Mouse (Mus musculus) heart, postnatal 14 days (tissue): ENCODE results near the gene Ckap5. TPM values are rescaled to one million over a fixed set of nuclear protein-coding genes. Genes with fewer than 3 reads are reported as not detected.
"Not testable (repeated sequence)": the region's sequence is repeated elsewhere in the genome, so short reads cannot be mapped to it uniquely, and the experiment has no call there.

Source experiments
- DNase-seq, 2 experiments: peaks; one replicate each; pipeline ENCODE4 v3.0.0; 2021 to 2022
- intact Hi-C: fragments of 180-260 bp; cut with DNase I; formaldehyde crosslinking; loops from one replicate; pipeline ENCODE4 v1.15.1; 2025
- total RNA-seq, 2 experiments: library from RNA; stranded (reverse); gene quantifications; 2 replicates each; pipeline ENCODE4 v1.2.3; 2021

Gene Ckap5
- total RNA-seq, 2 experiments from 2014 or later, result 47.0 to 53.1 TPM

- intact Hi-C loops, result no loop called here
These were observed 95.8 kb downstream of the Ckap5 start for GRCm38 (mm10) chr2:91622356-91622755.

GRCm38 (mm10) chr2:91623366-91623765, 96.8 kb downstream of the Ckap5 start:
- intact Hi-C loops, DNase-seq: not testable (repeated sequence)

More at GRCm38 (mm10) chr2:91622356-91622755, 95.8 kb downstream of the Ckap5 start:
- no peak for DNase-seq

GRCm38 (mm10) chr2:91627486-91627885, 100.9 kb downstream of the Ckap5 start:
- intact Hi-C loops, result no loop called here
- no peak for DNase-seq

- no peak for DNase-seq
- intact Hi-C loops, result no loop called here
These were observed 101.6 kb downstream of the Ckap5 start for GRCm38 (mm10) chr2:91628171-91628570.

- intact Hi-C loops, result no loop called here
- no peak for DNase-seq
These were observed 103.1 kb downstream of the Ckap5 start for GRCm38 (mm10) chr2:91629682-91630081.

- intact Hi-C loops, result no loop called here
- no peak for DNase-seq
These were observed 103.8 kb downstream of the Ckap5 start for GRCm38 (mm10) chr2:91630384-91630783.

- intact Hi-C loops, result no loop called here
These were observed 105.3 kb downstream of the Ckap5 start for GRCm38 (mm10) chr2:91631826-91632225.

GRCm38 (mm10) chr2:91632316-91632715, 105.8 kb downstream of the Ckap5 start:
- no peak for DNase-seq
- intact Hi-C loops, result no loop called here

More at GRCm38 (mm10) chr2:91631826-91632225, 105.3 kb downstream of the Ckap5 start:
- DNase-seq, result no peak

GRCm38 (mm10) chr2:91633334-91633977, 106.9 kb downstream of the Ckap5 start:
- no peak for DNase-seq
- intact Hi-C loops, result no loop called here

GRCm38 (mm10) chr2:91634841-91635240, 108.3 kb downstream of the Ckap5 start:
- DNase-seq, result no peak

GRCm38 (mm10) chr2:91635486-91635885, 108.9 kb downstream of the Ckap5 start:
- DNase-seq, result no peak
- intact Hi-C loops, result no loop called here

More at GRCm38 (mm10) chr2:91634841-91635240, 108.3 kb downstream of the Ckap5 start:
- intact Hi-C loops, result no loop called here

- no peak for DNase-seq
- intact Hi-C loops, result no loop called here
These were observed 109.7 kb downstream of the Ckap5 start, which contains the start of gene F2 for GRCm38 (mm10) chr2:91636229-91636628. Gene F2 (minus strand): TSS chr2:91636414.

- intact Hi-C loops, result no loop called here
- DNase-seq, result no peak
These were observed 110.3 kb downstream of the Ckap5 start for GRCm38 (mm10) chr2:91636727-91637338.

GRCm38 (mm10) chr2:91638931-91639330, 112.4 kb downstream of the Ckap5 start:
- intact Hi-C loops, result loop anchor here (1.0 kb wide), 1 partner anchor 18 kb away; no protein-coding TSS in a partner anchor
- DNase-seq, result no peak

- DNase-seq, result no peak
- intact Hi-C loops, result no loop called here
These were observed 116.4 kb downstream of the Ckap5 start for GRCm38 (mm10) chr2:91642825-91643415.

- intact Hi-C loops, result no loop called here
- no peak for DNase-seq
These were observed 117.5 kb downstream of the Ckap5 start for GRCm38 (mm10) chr2:91644021-91644420.

GRCm38 (mm10) chr2:91645354-91645753, 118.8 kb downstream of the Ckap5 start:
- intact Hi-C loops, result no loop called here

GRCm38 (mm10) chr2:91645811-91646210, 119.2 kb downstream of the Ckap5 start:
- DNase-seq, result no peak
- intact Hi-C loops, result no loop called here

More at GRCm38 (mm10) chr2:91645354-91645753, 118.8 kb downstream of the Ckap5 start:
- no peak for DNase-seq

GRCm38 (mm10) chr2:91646733-91647132, 120.2 kb downstream of the Ckap5 start:
- intact Hi-C loops, result no loop called here

GRCm38 (mm10) chr2:91649152-91649551, 122.6 kb downstream of the Ckap5 start:
- DNase-seq, result peak in 1 of 2 experiments; percentile 20
- intact Hi-C loops, result no loop called here

More at GRCm38 (mm10) chr2:91646733-91647132, 120.2 kb downstream of the Ckap5 start:
- peak; percentile 42 to 64 for DNase-seq
